Mouse (Mus musculus) kidney, adult 18-20 months (tissue): Measurements from ENCODE around the gene Cavin2.

Experiments used
- DNase-seq: peaks from one replicate; pipeline ENCODE4 v3.0.0; 2021

Gene Cavin2

GRCm38 (mm10) chr1:51315476-51315875 lies 26.6 kb downstream of the Cavin2 start:
- no peak for DNase-seq

GRCm38 (mm10) chr1:51323506-51323905 lies 34.6 kb downstream of the Cavin2 start:
- no peak for DNase-seq

- no peak for DNase-seq
Observed at GRCm38 (mm10) chr1:51328541-51328940, 39.6 kb downstream of the Cavin2 start.

- peak; percentile 4 for DNase-seq
Observed at GRCm38 (mm10) chr1:51332986-51333385, 44.1 kb downstream of the Cavin2 start.

- DNase-seq = peak; percentile 83
Observed at GRCm38 (mm10) chr1:51333557-51334285, 44.8 kb downstream of the Cavin2 start.

GRCm38 (mm10) chr1:51334289-51334688 lies 45.4 kb downstream of the Cavin2 start:
- peak; percentile 7 for DNase-seq

GRCm38 (mm10) chr1:51335081-51335480 lies 46.2 kb downstream of the Cavin2 start:
- DNase-seq = no peak

GRCm38 (mm10) chr1:51344160-51344559 lies 55.2 kb downstream of the Cavin2 start:
- DNase-seq = no peak

- DNase-seq = no peak
Observed at GRCm38 (mm10) chr1:51347596-51347995, 58.7 kb downstream of the Cavin2 start.

- DNase-seq = no peak
Observed at GRCm38 (mm10) chr1:51348631-51349030, 59.7 kb downstream of the Cavin2 start.

- no peak for DNase-seq
Observed at GRCm38 (mm10) chr1:51349291-51349967, 60.5 kb downstream of the Cavin2 start.
